Mouse (Mus musculus) liver, embryonic 16.5 days (tissue): Measurements from ENCODE around the gene Gm13289. TPM values are rescaled to one million over a fixed set of nuclear protein-coding genes. Genes with fewer than 3 reads are reported as not detected.
"Not testable (repeated sequence)": the region's sequence is repeated elsewhere in the genome, so short reads cannot be mapped to it uniquely, and the experiment has no call there.

ENCODE experiments used
- ATAC-seq: fragments of 200-750 bp; cut with Nextera tagmentation; 2 replicates; pipeline ENCODE4 v1.8.0; 2017; ENCODE audit warnings: low read depth, mild to moderate bottlenecking, moderate number of reproducible peaks, moderate library complexity
- H3K27ac ChIP-seq: fragments of 300-500 bp; sonication (generic); 2 replicates; pipeline ENCODE4 v1.5.1; 2014; ENCODE audit warnings: mild to moderate bottlenecking, low read length
- H3K27me3 ChIP-seq: fragments of 300-500 bp; sonication (generic); 2 replicates; pipeline ENCODE4 v1.6.1; 2014; ENCODE audit warnings: low read depth, low read length, mixed read lengths; ENCODE audit not compliant: control insufficient read depth, insufficient read depth
- H3K36me3 ChIP-seq: fragments of 300-500 bp; sonication (generic); 2 replicates; pipeline ENCODE4 v1.6.1; 2014; ENCODE audit warnings: mild to moderate bottlenecking; ENCODE audit not compliant: control insufficient read depth, insufficient read depth
- H3K4me1 ChIP-seq: fragments of 300-500 bp; sonication (generic); 2 replicates; pipeline ENCODE4 v1.6.1; 2014; ENCODE audit warnings: low read depth, low read length, mixed read lengths; ENCODE audit not compliant: control insufficient read depth
- H3K4me2 ChIP-seq: fragments of 300-500 bp; sonication (generic); 2 replicates; pipeline ENCODE4 v1.6.1; 2014; ENCODE audit warnings: low read depth, low read length, mixed read lengths
- H3K4me3 ChIP-seq: fragments of 300-500 bp; sonication (generic); 2 replicates; pipeline ENCODE4 v1.5.1; 2014; ENCODE audit warnings: low read depth, mild to moderate bottlenecking, low read length
- H3K9ac ChIP-seq: fragments of 300-500 bp; sonication (generic); 2 replicates; pipeline ENCODE4 v1.6.1; 2014; ENCODE audit warnings: low read depth, low read length
- H3K9me3 ChIP-seq: fragments of 300-500 bp; sonication (generic); replicated peaks from 2 replicates; pipeline ENCODE4 v1.6.1; 2016; ENCODE audit warnings: low read length; ENCODE audit not compliant: control insufficient read depth
- WGBS: fragments of 180-500 bp; shearing (Covaris S2); extraction: QIAGEN DNeasy Blood & Tissue Kit; methylation state at CpG from one replicate; pipeline ENCODE4 v1.1.7; 2014; ENCODE audit not compliant: insufficient replicate concordance; 5-methylcytosine and 5-hydroxymethylcytosine counted together
- polyA plus RNA-seq: library from polyadenylated mRNA; unstranded; fragments of >200 nt; fragmentation: Nextera tagmentation; extraction: Ambion mirVana; gene quantifications from 2 replicates; pipeline ENCODE4 v1.2.1, GENCODE M21; 2015

Gm13289 gene
- polyA plus RNA-seq, 1 experiment from 2014 or later: not detected

- H3K4me2 ChIP-seq, H3K4me1 ChIP-seq, H3K36me3 ChIP-seq, H3K27ac ChIP-seq, H3K27me3 ChIP-seq, H3K9me3 ChIP-seq, H3K4me3 ChIP-seq, ATAC-seq, H3K9ac ChIP-seq: not testable (repeated sequence)
- WGBS: no CpG with 5 or more reads among the region's 32 CpGs
Measured at GRCm38 (mm10) chr4:88773534-88773933, 3.2 kb upstream of the Gm13289 start, which contains the start of gene Gm13290. Gene Gm13290, plus strand, starts transcription at chr4:88773834.

GRCm38 (mm10) chr4:88779550-88779949, 2.8 kb downstream of the Gm13289 start, which contains the start of gene Gm13272:
Gene Gm13272, plus strand, starts transcription at chr4:88779850.
- no CpG with 5 or more reads among the region's 29 CpGs for WGBS
- ATAC-seq, H3K27me3 ChIP-seq, H3K9me3 ChIP-seq, H3K9ac ChIP-seq, H3K36me3 ChIP-seq, H3K27ac ChIP-seq, H3K4me1 ChIP-seq, H3K4me2 ChIP-seq, H3K4me3 ChIP-seq: not testable (repeated sequence)

- H3K4me3 ChIP-seq, ATAC-seq: not testable (repeated sequence)
- 50% methylated on average over 13 of the region's 18 CpGs for WGBS
Measured at GRCm38 (mm10) chr4:88780320-88780719, 3.6 kb downstream of the Gm13289 start.

GRCm38 (mm10) chr4:88781831-88782230, 5.1 kb downstream of the Gm13289 start, which contains the start of gene Ifnz:
Gene Ifnz, plus strand, starts transcription at chr4:88782131.
- H3K27ac ChIP-seq, H3K9me3 ChIP-seq, H3K4me1 ChIP-seq, ATAC-seq, H3K9ac ChIP-seq, H3K36me3 ChIP-seq, H3K27me3 ChIP-seq, H3K4me3 ChIP-seq: not testable (repeated sequence)
- peak within 1 kb of the TSS; percentile 41; the same call in 1 of the 2 replicates for H3K4me2 ChIP-seq
- WGBS: 8% methylated on average over 4 of the region's 7 CpGs

More at GRCm38 (mm10) chr4:88780320-88780719, 3.6 kb downstream of the Gm13289 start:
- H3K36me3 ChIP-seq, H3K4me2 ChIP-seq, H3K27ac ChIP-seq, H3K9me3 ChIP-seq, H3K4me1 ChIP-seq, H3K27me3 ChIP-seq, H3K9ac ChIP-seq: not testable (repeated sequence)

- H3K9me3 ChIP-seq, H3K4me1 ChIP-seq, H3K27ac ChIP-seq, H3K9ac ChIP-seq, H3K4me3 ChIP-seq, H3K27me3 ChIP-seq, H3K36me3 ChIP-seq, ATAC-seq: not testable (repeated sequence)
- 0% methylated on average over 9 of the region's 31 CpGs for WGBS
- H3K4me2 ChIP-seq: peak overlapping the region; percentile 41; the same call in 1 of the 2 replicates
Measured at GRCm38 (mm10) chr4:88782335-88782734, 5.6 kb downstream of the Gm13289 start.

- not testable (repeated sequence) for H3K4me1 ChIP-seq, H3K9me3 ChIP-seq, H3K9ac ChIP-seq, H3K4me3 ChIP-seq, H3K27ac ChIP-seq, H3K27me3 ChIP-seq, H3K36me3 ChIP-seq, ATAC-seq, H3K4me2 ChIP-seq
- no CpG with 5 or more reads among the region's 27 CpGs for WGBS
Measured at GRCm38 (mm10) chr4:88785409-88785808, 8.7 kb downstream of the Gm13289 start, which contains the start of gene Gm13276. Gene Gm13276, plus strand, starts transcription at chr4:88785709.

GRCm38 (mm10) chr4:88788402-88788801, 11.7 kb downstream of the Gm13289 start, which contains the start of gene Gm13277:
Gene Gm13277, plus strand, starts transcription at chr4:88788632.
- not testable (repeated sequence) for H3K27me3 ChIP-seq, H3K4me3 ChIP-seq, H3K27ac ChIP-seq, H3K36me3 ChIP-seq, H3K4me2 ChIP-seq, ATAC-seq, H3K4me1 ChIP-seq, H3K9ac ChIP-seq, H3K9me3 ChIP-seq
- WGBS: 0% methylated on average over 1 of the region's 28 CpGs

GRCm38 (mm10) chr4:88791250-88791649, 14.5 kb downstream of the Gm13289 start, which contains the start of gene Gm13278:
Gene Gm13278, plus strand, starts transcription at chr4:88791550.
- H3K9me3 ChIP-seq: not testable (repeated sequence)

GRCm38 (mm10) chr4:88793936-88794675, 17.4 kb downstream of the Gm13289 start, which contains the start of gene Gm13275:
Gene Gm13275, plus strand, starts transcription at chr4:88794487.
- WGBS: 0% methylated on average over 9 of the region's 52 CpGs

More at GRCm38 (mm10) chr4:88791250-88791649, 14.5 kb downstream of the Gm13289 start, which contains the start of gene Gm13278:
- H3K4me1 ChIP-seq, H3K4me3 ChIP-seq, H3K27ac ChIP-seq, H3K4me2 ChIP-seq, H3K9ac ChIP-seq, ATAC-seq, H3K36me3 ChIP-seq, H3K27me3 ChIP-seq: not testable (repeated sequence)
- no CpG with 5 or more reads among the region's 28 CpGs for WGBS

More at GRCm38 (mm10) chr4:88793936-88794675, 17.4 kb downstream of the Gm13289 start, which contains the start of gene Gm13275:
- not testable (repeated sequence) for H3K9ac ChIP-seq, H3K27ac ChIP-seq, H3K9me3 ChIP-seq, H3K36me3 ChIP-seq, H3K4me1 ChIP-seq, H3K4me2 ChIP-seq, ATAC-seq, H3K4me3 ChIP-seq, H3K27me3 ChIP-seq
